In the genomic region with DNA sequence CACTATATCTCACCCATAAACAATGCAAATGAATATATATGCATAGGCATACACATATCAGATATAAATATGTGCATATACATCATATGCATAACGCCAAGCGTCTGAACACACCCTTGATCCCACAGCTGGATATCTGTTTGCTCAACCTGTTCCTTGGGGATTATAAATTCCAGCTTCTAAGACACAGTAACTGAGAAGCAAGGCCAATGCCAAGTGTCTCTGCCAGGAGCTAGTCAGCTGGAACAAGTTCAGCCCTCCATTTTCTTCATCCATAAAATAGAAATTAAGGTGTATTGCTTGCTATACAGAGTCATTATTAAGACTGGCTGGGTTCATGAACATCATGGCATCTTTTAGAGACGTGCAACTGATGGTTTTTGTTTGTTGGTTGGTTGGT, we compare ENCODE assay signal across 28 mouse cellular contexts.
DNase-seq lines count a peak whose midpoint lies in the region; ATAC-seq and TF ChIP-seq lines count a peak whose summit lies in the region.
"Had no signal": no experiment of that assay in that cellular context is flagged by ENCODE, and none has a peak within 500 bp of the region (broad histone marks: within the 10 kb centered on the region; RNA-seq: fewer than 3 reads in every experiment).

No protein-coding gene starts in this region.

- no peak overlapping the region for H3K4me2 ChIP-seq in kidney, embryonic 14.5 days (replicated peaks; ENCODE audit: low read depth, low read length)
- H3K4me2 ChIP-seq in midbrain, postnatal 0 days (ENCODE audit: low read depth, low read length, poor library complexity, severe bottlenecking), result no peak overlapping the region
- H3K4me2 ChIP-seq: heart, embryonic 15.5 days; liver, embryonic 15.5 days; lung, embryonic 14.5 days; neural tube, embryonic 13.5 days had no signal

- no peak for ATAC-seq in kidney, embryonic 14.5 days (ENCODE audit: low FRiP score, low TSS enrichment)
- no peak for ATAC-seq in midbrain, postnatal 0 days (ENCODE audit: low FRiP score)
- ATAC-seq: activated CD4-positive, CD25-positive, alpha-beta regulatory T cell, adult 4 months; intestine, embryonic 16.5 days had no signal

- DNase-seq in adrenal gland, postnatal 10 days, result peak; percentile 20
- DNase-seq in adrenal gland, postnatal 25 days, result no peak
- DNase-seq in gastrocnemius, adult 18-20 months (ENCODE audit: low spot score), result peak; percentile 7
- no peak for DNase-seq in gastrocnemius, adult 8-10 months (ENCODE audit: low spot score in 2 of 2)
- peak; percentile 24 to 34 for DNase-seq in kidney, adult 8-10 months
- DNase-seq in midbrain, postnatal 0 days (ENCODE audit: low spot score), result peak; percentile 22
- DNase-seq in midbrain, embryonic 10.5 days (ENCODE audit: low spot score), result no peak
- DNase-seq: adrenal gland, adult 2 months; cerebellum, adult 18-20 months; cerebellum, postnatal 14 days; gastrocnemius, postnatal 25 days; heart, adult 11 months; lung, embryonic 14.5 days; lung, postnatal 14 days; right cerebral cortex, postnatal 4 days; thymus, adult 18-20 months; thymus, postnatal 25 days had no signal

- H3K9me3 ChIP-seq in kidney, embryonic 14.5 days (ENCODE audit: control insufficient read depth, low read length), result no peaks in the 10 kb centered on the region
- H3K9me3 ChIP-seq in midbrain, postnatal 0 days (ENCODE audit: low read length), result no peaks in the 10 kb centered on the region
- H3K9me3 ChIP-seq in midbrain, embryonic 10.5 days (replicated peaks), result no peaks in the 10 kb centered on the region
- H3K9me3 ChIP-seq: heart, embryonic 10.5 days; heart, embryonic 15.5 days; hindbrain, embryonic 12.5 days; limb, embryonic 12.5 days; liver, embryonic 15.5 days; neural tube, embryonic 13.5 days had no signal

- H3K36me3 ChIP-seq in kidney, embryonic 14.5 days (ENCODE audit: control insufficient read depth, insufficient read depth, low read length), result no peaks in the 10 kb centered on the region
- no peaks in the 10 kb centered on the region for H3K36me3 ChIP-seq in midbrain, postnatal 0 days (ENCODE audit: insufficient read depth, low read length)
- H3K36me3 ChIP-seq in midbrain, embryonic 10.5 days, result no peaks in the 10 kb centered on the region
- H3K36me3 ChIP-seq: heart, embryonic 10.5 days; heart, embryonic 15.5 days; hindbrain, embryonic 12.5 days; limb, embryonic 12.5 days; liver, embryonic 15.5 days; neural tube, embryonic 13.5 days had no signal

- no peak overlapping the region for H3K4me3 ChIP-seq in kidney, embryonic 14.5 days (ENCODE audit: low read length)
- H3K4me3 ChIP-seq in midbrain, postnatal 0 days (ENCODE audit: low read depth, low read length), result no peak overlapping the region
- no peak overlapping the region for H3K4me3 ChIP-seq in midbrain, embryonic 10.5 days
- H3K4me3 ChIP-seq: heart, embryonic 10.5 days; heart, embryonic 15.5 days; hindbrain, embryonic 12.5 days; limb, embryonic 12.5 days; liver, embryonic 15.5 days; neural tube, embryonic 13.5 days had no signal

- H3K9ac ChIP-seq in kidney, embryonic 14.5 days (ENCODE audit: low read depth, low read length), result no peak overlapping the region
- no peak overlapping the region for H3K9ac ChIP-seq in midbrain, postnatal 0 days (replicated peaks; ENCODE audit: low read length, poor library complexity, severe bottlenecking)
- H3K9ac ChIP-seq: heart, embryonic 15.5 days; hindbrain, embryonic 12.5 days; limb, embryonic 12.5 days; liver, embryonic 15.5 days; lung, embryonic 14.5 days; neural tube, embryonic 13.5 days had no signal

- 88% methylated on average over 3 of the region's 3 CpGs for WGBS in kidney, embryonic 14.5 days
- 51% methylated on average over 3 of the region's 3 CpGs for WGBS in midbrain, postnatal 0 days
- WGBS in midbrain, embryonic 10.5 days, result 85% methylated on average over 3 of the region's 3 CpGs

- no peak for TF ChIP-seq CTCF in midbrain, postnatal 0 days (IDR thresholded peaks at IDR 0.05)

- no peak overlapping the region for H3K27ac ChIP-seq in kidney, embryonic 14.5 days (ENCODE audit: low read depth, low read length)
- H3K27ac ChIP-seq in midbrain, postnatal 0 days (ENCODE audit: low read depth, low read length), result no peak overlapping the region
- H3K27ac ChIP-seq in midbrain, embryonic 10.5 days (replicated peaks), result no peak overlapping the region
- H3K27ac ChIP-seq: heart, embryonic 10.5 days; heart, embryonic 15.5 days; limb, embryonic 12.5 days; liver, embryonic 15.5 days; neural tube, embryonic 13.5 days; stomach, postnatal 0 days had no signal

- H3K4me1 ChIP-seq in kidney, embryonic 14.5 days (ENCODE audit: control insufficient read depth, insufficient read depth, low read length), result no peaks in the 10 kb centered on the region
- no peaks in the 10 kb centered on the region for H3K4me1 ChIP-seq in midbrain, postnatal 0 days (ENCODE audit: insufficient read depth, low read length)
- H3K4me1 ChIP-seq in midbrain, embryonic 10.5 days, result peaks cover 26% of the 10 kb centered on the region
- H3K4me1 ChIP-seq: liver, embryonic 15.5 days had no signal

- H3K27me3 ChIP-seq in kidney, embryonic 14.5 days (ENCODE audit: control insufficient read depth, insufficient read depth, low read length), result no peaks in the 10 kb centered on the region
- no peaks in the 10 kb centered on the region for H3K27me3 ChIP-seq in midbrain, postnatal 0 days (ENCODE audit: insufficient read depth, low read length)
- H3K27me3 ChIP-seq in midbrain, embryonic 10.5 days (ENCODE audit: low read depth, poor library complexity, severe bottlenecking), result no peaks in the 10 kb centered on the region
- H3K27me3 ChIP-seq: CH12.LX; heart, embryonic 15.5 days; hindbrain, embryonic 12.5 days; limb, embryonic 12.5 days; liver, embryonic 15.5 days; neural tube, embryonic 13.5 days had no signal

Comparison
In these comparisons a context has a peak if more than half of its experiments do, and no peak if none do; other contexts are left out.
1. DNase-seq: peak in adrenal gland, postnatal 10 days (single experiment), gastrocnemius, adult 18-20 months (single experiment), kidney, adult 8-10 months (2 of 2) and midbrain, postnatal 0 days (single experiment); none in adrenal gland, postnatal 25 days (single experiment), gastrocnemius, adult 8-10 months (0 of 2) and midbrain, embryonic 10.5 days (single experiment).